Mouse (Mus musculus) neural tube, embryonic 11.5 days (tissue): ENCODE measurements around the gene Nos1. TPM values are rescaled to one million over a fixed set of nuclear protein-coding genes. Genes with fewer than 3 reads are reported as not detected.

Experiments used
- ATAC-seq: fragments of 200-750 bp; cut with Nextera tagmentation; 2 replicates; pipeline ENCODE4 v1.8.0; 2017; ENCODE audit warnings: moderate number of reproducible peaks, mild to moderate bottlenecking, moderate TSS enrichment, moderate library complexity; ENCODE audit not compliant: insufficient read depth, low FRiP score, low TSS enrichment
- DNase-seq: peaks from one replicate; pipeline ENCODE4 v3.0.0-alpha.2; 2015; ENCODE audit warnings: low spot score
- H3K27ac ChIP-seq: fragments of 300-500 bp; sonication (generic); 2 replicates; pipeline ENCODE4 v1.5.1; 2014; ENCODE audit warnings: low read depth, mild to moderate bottlenecking, low read length
- H3K27me3 ChIP-seq: fragments of 300-500 bp; sonication (generic); 2 replicates; pipeline ENCODE4 v1.6.1; 2014; ENCODE audit warnings: mild to moderate bottlenecking, low read length, mixed read lengths; ENCODE audit not compliant: control insufficient read depth, insufficient read depth
- H3K36me3 ChIP-seq: fragments of 300-500 bp; sonication (generic); 2 replicates; pipeline ENCODE4 v1.6.1; 2014; ENCODE audit warnings: mild to moderate bottlenecking, low read length, moderate library complexity, mixed read lengths; ENCODE audit not compliant: control insufficient read depth, insufficient read depth
- H3K4me1 ChIP-seq: fragments of 300-500 bp; sonication (generic); 2 replicates; pipeline ENCODE4 v1.6.1; 2014; ENCODE audit warnings: low read length, mixed read lengths; ENCODE audit not compliant: control insufficient read depth, insufficient read depth
- H3K4me2 ChIP-seq: fragments of 300-500 bp; sonication (generic); 2 replicates; pipeline ENCODE4 v1.6.1; 2014; ENCODE audit warnings: low read depth, mild to moderate bottlenecking, moderate library complexity
- H3K4me3 ChIP-seq: fragments of 300-500 bp; sonication (generic); 2 replicates; pipeline ENCODE4 v1.5.1; 2014; ENCODE audit warnings: low read depth, low read length
- H3K9ac ChIP-seq: fragments of 300-500 bp; sonication (generic); 2 replicates; pipeline ENCODE4 v1.6.1; 2014; ENCODE audit warnings: mild to moderate bottlenecking, low read length
- H3K9me3 ChIP-seq: fragments of 300-500 bp; sonication (generic); 2 replicates; pipeline ENCODE4 v1.6.1; 2016; ENCODE audit warnings: low read length; ENCODE audit not compliant: control insufficient read depth
- WGBS: fragments of 180-500 bp; shearing (Covaris S2); extraction: QIAGEN DNeasy Blood & Tissue Kit; methylation state at CpG from one replicate; pipeline ENCODE4 v1.1.7; 2014; 5-methylcytosine and 5-hydroxymethylcytosine counted together
- polyA plus RNA-seq: library from polyadenylated mRNA; unstranded; fragments of >200 nt; fragmentation: Nextera tagmentation; extraction: Ambion mirVana; gene quantifications from 2 replicates; pipeline ENCODE4 v1.2.1, GENCODE M21; 2014

The Nos1 gene
- polyA plus RNA-seq, 1 experiment from 2014 or later = 0.70 TPM

GRCm38 (mm10) chr5:117916349-117916748 lies 135.5 kb downstream of the Nos1 start:
- Histone ChIP-seq H3K4me2 (no peak overlapping the region), H3K36me3 (no peaks in the 10 kb centered on the region), H3K27ac (no peak overlapping the region), H3K4me1 (no peaks in the 10 kb centered on the region), H3K9me3 (no peaks in the 10 kb centered on the region), H3K27me3 (no peaks in the 10 kb centered on the region), H3K9ac (no peak overlapping the region), H3K4me3 (no peak overlapping the region)
- DNase-seq (no peak), ATAC-seq (no peak)
- WGBS = 90% methylated on average over 5 of the region's 5 CpGs

GRCm38 (mm10) chr5:117916906-117917305 lies 136.1 kb downstream of the Nos1 start:
- Histone ChIP-seq H3K4me2 (no peak overlapping the region), H3K4me1 (no peaks in the 10 kb centered on the region), H3K9me3 (no peaks in the 10 kb centered on the region), H3K27ac (no peak overlapping the region), H3K36me3 (no peaks in the 10 kb centered on the region), H3K9ac (no peak overlapping the region), H3K4me3 (no peak overlapping the region), H3K27me3 (no peaks in the 10 kb centered on the region)
- ATAC-seq (no peak), DNase-seq (no peak)
- WGBS = 64% methylated on average over 3 of the region's 3 CpGs

- 90% methylated on average over 12 of the region's 12 CpGs for WGBS
- Histone ChIP-seq H3K4me3 (no peak overlapping the region), H3K36me3 (no peaks in the 10 kb centered on the region), H3K4me2 (no peak overlapping the region), H3K9me3 (no peaks in the 10 kb centered on the region), H3K4me1 (no peaks in the 10 kb centered on the region), H3K9ac (no peak overlapping the region), H3K27ac (no peak overlapping the region), H3K27me3 (no peaks in the 10 kb centered on the region)
- DNase-seq (no peak), ATAC-seq (no peak)
These were observed 141.1 kb downstream of the Nos1 start for GRCm38 (mm10) chr5:117921786-117922528.

- no peaks in the 10 kb centered on the region for H3K27me3 ChIP-seq
- H3K9me3 ChIP-seq = no peaks in the 10 kb centered on the region
- no peak overlapping the region for H3K4me3 ChIP-seq
- H3K4me1 ChIP-seq = no peaks in the 10 kb centered on the region
- 42% methylated on average over 6 of the region's 6 CpGs for WGBS
- DNase-seq (no peak), ATAC-seq (no peak)
- no peaks in the 10 kb centered on the region for H3K36me3 ChIP-seq
- H3K9ac ChIP-seq = no peak overlapping the region
- H3K4me2 ChIP-seq = no peak overlapping the region
- H3K27ac ChIP-seq = no peak overlapping the region
These were observed 142.9 kb downstream of the Nos1 start for GRCm38 (mm10) chr5:117923688-117924087.

- WGBS = 94% methylated on average over 2 of the region's 2 CpGs
- Histone ChIP-seq H3K4me2 (no peak overlapping the region), H3K36me3 (no peaks in the 10 kb centered on the region), H3K4me3 (no peak overlapping the region), H3K4me1 (no peaks in the 10 kb centered on the region), H3K27ac (no peak overlapping the region), H3K27me3 (no peaks in the 10 kb centered on the region), H3K9me3 (no peaks in the 10 kb centered on the region), H3K9ac (no peak overlapping the region)
- DNase-seq = no peak
- ATAC-seq = no peak
These were observed 147.7 kb downstream of the Nos1 start for GRCm38 (mm10) chr5:117928553-117928952.

- ATAC-seq (no peak), DNase-seq (no peak)
- no peak overlapping the region for H3K9ac ChIP-seq
- no peaks in the 10 kb centered on the region for H3K9me3 ChIP-seq
- H3K4me1 ChIP-seq = no peaks in the 10 kb centered on the region
- H3K36me3 ChIP-seq = no peaks in the 10 kb centered on the region
- 77% methylated on average over 2 of the region's 2 CpGs for WGBS
- no peak overlapping the region for H3K27ac ChIP-seq
- H3K4me3 ChIP-seq = no peak overlapping the region
- H3K4me2 ChIP-seq = no peak overlapping the region
- H3K27me3 ChIP-seq = no peaks in the 10 kb centered on the region
These were observed 151.4 kb downstream of the Nos1 start for GRCm38 (mm10) chr5:117932222-117932621.

GRCm38 (mm10) chr5:117932862-117933261 lies 152.0 kb downstream of the Nos1 start:
- WGBS = 3% methylated on average over 7 of the region's 9 CpGs
- H3K4me3 ChIP-seq = no peak overlapping the region
- no peak for ATAC-seq

GRCm38 (mm10) chr5:117936346-117936745 lies 155.5 kb downstream of the Nos1 start:
- ATAC-seq = no peak
- no peak overlapping the region for H3K4me2 ChIP-seq
- no peak overlapping the region for H3K4me3 ChIP-seq
- H3K27me3 ChIP-seq = no peaks in the 10 kb centered on the region
- no peaks in the 10 kb centered on the region for H3K4me1 ChIP-seq
- no peak overlapping the region for H3K9ac ChIP-seq
- H3K9me3 ChIP-seq = no peaks in the 10 kb centered on the region
- WGBS = 72% methylated on average over 16 of the region's 16 CpGs
- H3K36me3 ChIP-seq = no peaks in the 10 kb centered on the region
- no peak for DNase-seq
- H3K27ac ChIP-seq = no peak overlapping the region

More at GRCm38 (mm10) chr5:117932862-117933261, 152.0 kb downstream of the Nos1 start:
- Histone ChIP-seq H3K4me1 (no peaks in the 10 kb centered on the region), H3K27ac (no peak overlapping the region), H3K36me3 (no peaks in the 10 kb centered on the region), H3K4me2 (no peak overlapping the region), H3K27me3 (no peaks in the 10 kb centered on the region), H3K9me3 (no peaks in the 10 kb centered on the region), H3K9ac (no peak overlapping the region)
- DNase-seq = peak; percentile 89

GRCm38 (mm10) chr5:117937186-117937585 lies 156.4 kb downstream of the Nos1 start:
- Histone ChIP-seq H3K36me3 (no peaks in the 10 kb centered on the region), H3K4me3 (no peak overlapping the region), H3K4me1 (no peaks in the 10 kb centered on the region), H3K4me2 (no peak overlapping the region), H3K9me3 (no peaks in the 10 kb centered on the region), H3K27ac (no peak overlapping the region), H3K9ac (no peak overlapping the region), H3K27me3 (no peaks in the 10 kb centered on the region)
- no peak for DNase-seq
- WGBS = 93% methylated on average over 3 of the region's 3 CpGs
- ATAC-seq = no peak
